Mouse (Mus musculus) forebrain, postnatal 0 days (tissue): ENCODE measurements around the gene Stab2. TPM values are rescaled to one million over a fixed set of nuclear protein-coding genes. Genes with fewer than 3 reads are reported as not detected.
A peak's percentile ranks its signal among the peaks of the same experiment; 100 is the strongest.

Source experiments
- ATAC-seq: fragments of 200-750 bp; cut with Nextera tagmentation; 2 replicates; pipeline ENCODE4 v1.8.0; 2017; ENCODE audit warnings: mild to moderate bottlenecking, moderate library complexity
- DNase-seq: peaks from one replicate; pipeline ENCODE4 v3.0.0-alpha.2; 2015
- H3K27ac ChIP-seq: fragments of 300-500 bp; sonication (generic); 2 replicates; pipeline ENCODE4 v1.5.1; 2014; ENCODE audit warnings: low read depth, mild to moderate bottlenecking, antibody characterized with exemption, low read length, moderate library complexity, mixed read lengths
- H3K27me3 ChIP-seq: fragments of 300-500 bp; sonication (generic); 2 replicates; pipeline ENCODE4 v1.6.1; 2014; ENCODE audit warnings: mild to moderate bottlenecking, low read length, mixed read lengths; ENCODE audit not compliant: insufficient read depth
- H3K36me3 ChIP-seq: fragments of 300-500 bp; sonication (generic); 2 replicates; pipeline ENCODE4 v1.6.1; 2014; ENCODE audit warnings: mild to moderate bottlenecking, moderate library complexity; ENCODE audit not compliant: insufficient read depth
- H3K4me1 ChIP-seq: fragments of 300-500 bp; sonication (generic); 2 replicates; pipeline ENCODE4 v1.6.1; 2014; ENCODE audit warnings: antibody characterized with exemption; ENCODE audit not compliant: insufficient read depth
- H3K4me2 ChIP-seq: fragments of 300-500 bp; sonication (generic); 2 replicates; pipeline ENCODE4 v1.6.1; 2014; ENCODE audit warnings: low read depth, mild to moderate bottlenecking, moderate library complexity
- H3K4me3 ChIP-seq: fragments of 300-500 bp; sonication (generic); 2 replicates; pipeline ENCODE4 v1.5.1; 2014; ENCODE audit warnings: low read depth, low read length, mixed read lengths
- H3K9ac ChIP-seq: fragments of 300-500 bp; sonication (generic); 2 replicates; pipeline ENCODE4 v1.6.1; 2014; ENCODE audit warnings: mild to moderate bottlenecking
- H3K9me3 ChIP-seq: fragments of 300-500 bp; sonication (generic); 2 replicates; pipeline ENCODE4 v1.6.1; 2016; ENCODE audit warnings: low read length
- CTCF ChIP-seq: sonication (generic); IDR thresholded peaks from 2 replicates; pipeline ENCODE4 v1.5.1; 2016; ENCODE audit warnings: antibody characterized with exemption, control low read depth, low read depth
- WGBS: fragments of 180-500 bp; shearing (Covaris S2); extraction: QIAGEN DNeasy Blood & Tissue Kit; methylation state at CpG from one replicate; pipeline ENCODE4 v1.1.7; 2014; 5-methylcytosine and 5-hydroxymethylcytosine counted together
- polyA plus RNA-seq: library from polyadenylated mRNA; unstranded; fragments of >200 nt; fragmentation: Nextera tagmentation; extraction: Ambion mirVana; gene quantifications from 2 replicates; pipeline ENCODE4 v1.2.1, GENCODE M21; 2015
- total RNA-seq: library from RNA; depleted of rRNA; stranded (reverse); fragments of >200 nt; gene quantifications from 2 replicates; pipeline ENCODE4 v1.2.3, GENCODE M21; 2014

Gene Stab2
- total and polyA plus RNA-seq, 2 experiments from 2014 or later = 0.08 to 0.19 TPM

GRCm38 (mm10) chr10:87039800-87040199, 32.0 kb upstream of the Stab2 start:
- no peak overlapping the region for H3K4me3 ChIP-seq
- no peak overlapping the region for H3K4me2 ChIP-seq
- 84% methylated on average over 3 of the region's 3 CpGs for WGBS
- no peak for TF ChIP-seq CTCF
- no peak for ATAC-seq
- no peaks in the 10 kb centered on the region for H3K4me1 ChIP-seq
- no peaks in the 10 kb centered on the region for H3K27me3 ChIP-seq
- DNase-seq = no peak
- H3K27ac ChIP-seq = no peak overlapping the region
- no peaks in the 10 kb centered on the region for H3K36me3 ChIP-seq
- no peak overlapping the region for H3K9ac ChIP-seq
- H3K9me3 ChIP-seq = no peaks in the 10 kb centered on the region

GRCm38 (mm10) chr10:87039340-87039739, 31.5 kb upstream of the Stab2 start:
- no peak for TF ChIP-seq CTCF
- ATAC-seq (no peak), DNase-seq (no peak)
- H3K27ac ChIP-seq = no peak overlapping the region
- H3K4me3 ChIP-seq = no peak overlapping the region
- no peaks in the 10 kb centered on the region for H3K9me3 ChIP-seq
- no peaks in the 10 kb centered on the region for H3K36me3 ChIP-seq
- no peak overlapping the region for H3K9ac ChIP-seq
- WGBS = 79% methylated on average over 6 of the region's 6 CpGs
- H3K4me2 ChIP-seq = no peak overlapping the region
- no peaks in the 10 kb centered on the region for H3K27me3 ChIP-seq
- no peaks in the 10 kb centered on the region for H3K4me1 ChIP-seq

GRCm38 (mm10) chr10:87037062-87037461, 29.2 kb upstream of the Stab2 start:
- WGBS = 30% methylated on average over 5 of the region's 5 CpGs
- Histone ChIP-seq H3K9ac (no peak overlapping the region), H3K4me2 (no peak overlapping the region), H3K27me3 (no peaks in the 10 kb centered on the region), H3K36me3 (no peaks in the 10 kb centered on the region), H3K4me3 (no peak overlapping the region), H3K4me1 (no peaks in the 10 kb centered on the region), H3K9me3 (no peaks in the 10 kb centered on the region), H3K27ac (no peak overlapping the region)
- ATAC-seq (no peak), DNase-seq (no peak)
- TF ChIP-seq CTCF = no peak

GRCm38 (mm10) chr10:87036271-87036703, 28.5 kb upstream of the Stab2 start:
- TF ChIP-seq CTCF = no peak
- ATAC-seq (0 out of 2 replicates have a peak, but pooled peaks have one; percentile 18), DNase-seq (no peak)
- 38% methylated on average over 14 of the region's 14 CpGs for WGBS
- Histone ChIP-seq H3K27ac (no peak overlapping the region), H3K9ac (no peak overlapping the region), H3K4me1 (no peaks in the 10 kb centered on the region), H3K36me3 (no peaks in the 10 kb centered on the region), H3K27me3 (no peaks in the 10 kb centered on the region), H3K4me3 (no peak overlapping the region), H3K4me2 (no peak overlapping the region), H3K9me3 (no peaks in the 10 kb centered on the region)

- ATAC-seq (peak; percentile 64), DNase-seq (peak; percentile 41)
- no peaks in the 10 kb centered on the region for H3K4me1 ChIP-seq
- no peaks in the 10 kb centered on the region for H3K9me3 ChIP-seq
- 24% methylated on average over 15 of the region's 15 CpGs for WGBS
- no peaks in the 10 kb centered on the region for H3K27me3 ChIP-seq
- no peak for TF ChIP-seq CTCF
- H3K4me2 ChIP-seq = no peak overlapping the region
- no peak overlapping the region for H3K9ac ChIP-seq
- no peaks in the 10 kb centered on the region for H3K36me3 ChIP-seq
- no peak overlapping the region for H3K27ac ChIP-seq
- no peak overlapping the region for H3K4me3 ChIP-seq
Observed at GRCm38 (mm10) chr10:87035866-87036265, 28.0 kb upstream of the Stab2 start.

GRCm38 (mm10) chr10:87032768-87033167, 24.9 kb upstream of the Stab2 start:
- TF ChIP-seq CTCF = no peak
- no peak for DNase-seq
- H3K4me3 ChIP-seq = no peak overlapping the region
- H3K4me1 ChIP-seq = no peaks in the 10 kb centered on the region
- 91% methylated on average over 8 of the region's 8 CpGs for WGBS
- no peak overlapping the region for H3K27ac ChIP-seq
- H3K36me3 ChIP-seq = no peaks in the 10 kb centered on the region
- no peak overlapping the region for H3K4me2 ChIP-seq
- no peak for ATAC-seq
- H3K27me3 ChIP-seq = no peaks in the 10 kb centered on the region
- no peak overlapping the region for H3K9ac ChIP-seq
- H3K9me3 ChIP-seq = no peaks in the 10 kb centered on the region

GRCm38 (mm10) chr10:87024884-87025283, 17.1 kb upstream of the Stab2 start:
- Histone ChIP-seq H3K27me3 (no peaks in the 10 kb centered on the region), H3K27ac (no peak overlapping the region), H3K4me3 (no peak overlapping the region), H3K36me3 (no peaks in the 10 kb centered on the region), H3K9me3 (no peaks in the 10 kb centered on the region), H3K4me2 (no peak overlapping the region), H3K4me1 (no peaks in the 10 kb centered on the region), H3K9ac (no peak overlapping the region)
- peak; percentile 95 for ATAC-seq
- DNase-seq = peak; percentile 95
- TF ChIP-seq CTCF = peak; percentile 98
- under 1% methylated on average over 9 of the region's 10 CpGs for WGBS
